Mouse (Mus musculus): Measurements from ENCODE around the gene Plekhg4.

Gene Plekhg4

GRCm38 (mm10) chr8:105349096-105349771 lies 23.8 kb upstream of the Plekhg4 start:
- DNase-seq (ENCODE audit: low spot score) = no peak

DNA sequence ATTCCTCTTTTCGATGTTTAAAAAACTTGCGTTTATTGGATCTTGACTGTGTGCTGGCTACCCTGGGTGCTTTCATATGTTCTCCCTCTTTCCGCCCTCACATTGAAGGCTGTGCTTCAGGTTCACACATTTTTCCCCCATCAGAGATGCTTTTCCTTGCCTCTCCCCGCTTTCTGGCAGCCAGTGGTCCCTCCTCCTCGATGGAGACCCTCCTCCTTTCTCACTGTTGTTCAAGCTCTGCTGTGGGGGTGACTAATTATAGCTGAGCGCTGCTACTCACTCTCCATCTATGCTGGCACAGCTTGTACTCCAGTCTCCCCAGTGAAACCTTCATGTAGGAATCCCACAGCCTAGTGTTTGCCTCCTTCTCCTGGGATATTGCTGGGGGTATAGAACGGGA lies 22.9 kb upstream of the Plekhg4 start:
- DNase-seq (ENCODE audit: low spot score) = no peak

DNA sequence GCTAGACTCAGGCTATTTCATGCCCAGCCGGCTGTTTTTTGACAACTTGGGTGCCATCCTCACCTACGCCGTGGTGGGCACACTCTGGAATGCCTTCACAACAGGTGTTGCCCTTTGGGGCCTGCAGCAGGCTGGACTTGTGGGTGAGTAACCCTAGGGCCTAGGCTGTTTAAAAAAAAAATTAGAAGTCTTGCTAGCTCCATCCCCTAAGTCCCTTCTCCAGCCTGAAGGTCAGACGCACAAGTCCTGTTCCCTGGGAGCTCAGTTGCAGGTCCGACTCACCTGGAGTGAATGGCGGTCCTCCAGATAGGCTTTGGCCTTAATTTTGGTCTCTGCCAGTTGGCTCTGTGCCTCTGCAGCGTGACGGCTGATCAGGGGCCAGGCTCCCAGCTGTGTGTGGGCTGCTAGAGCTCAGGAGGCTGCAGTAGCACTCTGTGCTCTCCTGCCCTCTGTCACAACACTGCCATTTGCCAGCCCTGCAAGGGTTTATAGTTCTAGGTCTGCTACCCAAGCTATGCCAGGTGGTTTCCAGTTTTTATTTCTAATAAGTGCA lies 19.4 kb upstream of the Plekhg4 start:
- DNase-seq (ENCODE audit: low spot score) = no peak

DNA sequence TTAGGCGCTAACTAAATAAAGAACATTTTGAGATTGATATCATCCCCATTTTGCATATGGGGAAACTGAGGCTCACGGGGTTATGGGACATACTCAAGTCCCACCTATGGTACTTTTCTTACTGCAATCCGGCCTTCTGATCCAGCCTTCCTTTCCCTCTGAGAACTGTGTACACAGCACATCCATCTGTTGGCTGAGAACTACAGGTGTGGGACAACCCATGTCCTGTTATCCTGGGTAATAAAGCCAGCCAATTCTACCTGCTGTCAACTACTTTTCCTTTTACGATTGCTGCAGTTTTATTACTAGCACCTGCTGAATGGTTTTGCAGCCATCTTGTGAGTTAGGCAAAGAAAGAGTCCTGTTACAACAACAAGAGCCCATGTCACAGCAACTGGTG lies 18.5 kb upstream of the Plekhg4 start:
- DNase-seq (ENCODE audit: low spot score) = no peak

GRCm38 (mm10) chr8:105355179-105356024 lies 17.7 kb upstream of the Plekhg4 start:
- no peak for DNase-seq (ENCODE audit: low spot score)

GRCm38 (mm10) chr8:105356681-105357080 lies 16.4 kb upstream of the Plekhg4 start:
- no peak for DNase-seq (ENCODE audit: low spot score)

GRCm38 (mm10) chr8:105359208-105359607 lies 13.9 kb upstream of the Plekhg4 start:
- no peak for DNase-seq (ENCODE audit: low spot score)

DNA sequence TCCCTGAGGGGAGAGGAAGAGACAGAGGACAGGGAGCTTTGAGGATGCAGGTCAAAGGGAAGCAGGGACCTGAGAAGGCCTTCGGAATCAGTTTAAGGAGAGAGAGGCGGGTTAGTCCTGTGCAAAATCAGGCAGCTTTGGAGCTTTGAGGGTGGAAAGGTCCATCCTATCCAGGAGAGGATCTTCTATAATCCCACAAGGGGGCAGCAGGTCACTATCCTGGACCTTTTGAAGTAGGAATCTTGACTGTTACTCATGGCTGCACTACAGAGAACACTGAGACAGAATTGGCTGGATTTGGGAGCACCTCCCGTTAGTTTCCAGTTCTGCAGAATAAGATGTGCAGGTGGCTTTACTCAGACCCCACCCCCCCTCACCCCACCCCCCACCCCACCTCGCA lies 13.4 kb upstream of the Plekhg4 start:
- no peak for DNase-seq (ENCODE audit: low spot score)

GRCm38 (mm10) chr8:105361751-105362702 lies 11.0 kb upstream of the Plekhg4 start:
- DNase-seq (ENCODE audit: low spot score) = no peak

GRCm38 (mm10) chr8:105367107-105367506 lies 6.0 kb upstream of the Plekhg4 start:
- DNase-seq (ENCODE audit: low spot score) = no peak

DNA sequence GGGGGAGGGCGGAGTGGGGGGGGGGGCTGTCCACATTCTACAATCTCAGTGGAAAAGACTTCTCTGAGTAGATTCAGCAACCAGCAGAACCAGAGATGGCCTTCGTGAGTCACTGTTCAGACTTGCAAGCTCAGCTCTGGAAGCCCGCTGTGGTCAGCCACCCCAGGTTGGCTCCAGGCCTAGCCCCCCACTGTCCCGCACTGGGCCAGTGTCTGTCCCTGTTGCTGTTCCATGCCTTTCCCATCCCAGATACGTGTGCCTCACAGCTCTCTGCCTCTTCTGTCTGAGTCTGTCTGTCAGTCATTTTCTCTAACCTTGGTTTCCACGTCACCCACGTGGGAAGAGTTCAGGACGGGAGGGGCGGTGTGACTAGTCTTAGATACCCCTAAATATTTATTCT lies 601 bp upstream of the Plekhg4 start:
- DNase-seq (ENCODE audit: low spot score) = no peak

DNA sequence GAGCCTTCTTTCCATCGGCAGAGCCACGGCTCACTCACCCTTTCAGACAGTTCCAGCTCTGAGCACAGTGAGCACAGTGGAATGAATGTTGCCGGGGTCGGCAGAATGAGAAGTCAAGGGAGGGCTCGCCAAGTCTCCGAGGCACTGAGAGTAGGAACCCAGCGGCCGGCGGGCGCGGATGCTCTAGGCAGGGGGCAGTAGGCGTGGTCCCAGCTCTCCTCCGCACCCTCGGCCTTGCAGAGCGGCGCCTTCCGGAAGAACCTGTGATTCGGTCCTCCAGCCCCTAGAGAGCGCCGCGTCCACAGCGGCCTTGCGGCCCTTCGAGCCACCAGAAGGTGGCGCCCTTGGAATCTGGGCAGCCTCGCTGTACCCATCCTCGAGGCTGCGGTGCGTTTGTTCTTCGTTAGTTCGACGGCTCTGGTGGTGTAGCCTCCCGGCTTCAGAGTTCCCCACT lies 1.5 kb downstream of the Plekhg4 start:
- DNase-seq (ENCODE audit: low spot score) = no peak

GRCm38 (mm10) chr8:105378673-105379072 lies 5.6 kb downstream of the Plekhg4 start:
- no peak for DNase-seq (ENCODE audit: low spot score)

DNA sequence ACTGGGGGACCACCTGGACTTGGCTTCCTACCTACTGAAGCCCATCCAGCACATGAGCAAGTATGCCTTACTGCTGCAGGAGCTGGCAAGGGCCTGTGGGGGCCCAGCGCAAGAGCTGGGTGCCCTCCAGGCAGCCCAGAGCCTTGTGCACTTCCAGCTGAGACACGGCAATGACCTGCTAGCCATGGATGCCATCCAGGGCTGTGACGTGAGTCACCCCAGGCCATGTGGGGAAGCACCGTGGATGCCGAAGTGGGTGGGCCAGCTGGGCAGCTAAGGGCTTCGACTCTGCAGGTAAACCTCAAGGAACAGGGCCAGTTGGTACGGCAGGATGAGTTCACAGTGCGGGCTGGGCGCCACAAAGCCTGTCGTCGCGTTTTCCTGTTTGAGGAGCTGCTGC lies 7.2 kb downstream of the Plekhg4 start:
- no peak for DNase-seq (ENCODE audit: low spot score)

DNA sequence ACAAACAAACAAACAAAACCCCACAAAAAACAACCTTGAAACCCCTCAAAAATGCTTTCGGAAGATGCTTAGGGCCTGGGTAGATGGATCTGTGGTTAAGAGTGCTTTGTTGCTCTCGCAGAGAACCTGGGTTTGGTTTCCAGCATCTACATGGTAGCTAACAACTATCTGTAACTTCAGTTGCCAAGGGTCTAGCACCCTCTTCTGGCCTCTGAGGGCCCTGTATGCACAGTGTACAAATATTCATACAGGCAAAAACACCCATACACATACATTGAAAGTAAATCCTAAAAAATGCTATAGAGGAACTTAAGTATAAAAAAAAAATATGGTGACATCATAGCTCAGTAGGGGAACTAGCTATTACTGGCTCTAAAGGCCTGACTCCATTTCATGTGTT lies 11.0 kb downstream of the Plekhg4 start:
- no peak for DNase-seq (ENCODE audit: low spot score)

DNA sequence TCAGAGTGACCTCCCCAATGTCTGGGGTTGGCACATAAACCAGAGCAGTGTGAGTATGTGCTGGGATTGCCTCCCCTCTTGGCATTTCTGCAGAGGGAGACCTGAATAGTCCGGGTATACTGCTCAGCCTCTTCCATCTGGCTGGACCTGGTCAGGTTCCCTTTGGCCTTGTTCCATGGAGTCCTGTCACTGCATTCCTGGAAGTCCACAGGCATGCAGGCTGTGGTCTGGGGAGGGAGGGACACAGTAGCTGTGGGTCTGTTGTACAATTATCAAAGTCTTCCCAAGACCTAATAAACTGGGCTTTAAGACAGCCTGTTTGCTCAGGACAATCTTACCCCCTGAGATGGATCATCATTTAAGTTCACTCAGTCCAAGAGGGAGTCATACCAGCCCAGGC lies 14.1 kb downstream of the Plekhg4 start:
- DNase-seq (ENCODE audit: low spot score) = no peak

- DNase-seq (ENCODE audit: low spot score) = no peak
Observed at GRCm38 (mm10) chr8:105389096-105389495, 16.0 kb downstream of the Plekhg4 start.

GRCm38 (mm10) chr8:105393089-105393787 lies 20.2 kb downstream of the Plekhg4 start:
- no peak for DNase-seq (ENCODE audit: low spot score)

DNA sequence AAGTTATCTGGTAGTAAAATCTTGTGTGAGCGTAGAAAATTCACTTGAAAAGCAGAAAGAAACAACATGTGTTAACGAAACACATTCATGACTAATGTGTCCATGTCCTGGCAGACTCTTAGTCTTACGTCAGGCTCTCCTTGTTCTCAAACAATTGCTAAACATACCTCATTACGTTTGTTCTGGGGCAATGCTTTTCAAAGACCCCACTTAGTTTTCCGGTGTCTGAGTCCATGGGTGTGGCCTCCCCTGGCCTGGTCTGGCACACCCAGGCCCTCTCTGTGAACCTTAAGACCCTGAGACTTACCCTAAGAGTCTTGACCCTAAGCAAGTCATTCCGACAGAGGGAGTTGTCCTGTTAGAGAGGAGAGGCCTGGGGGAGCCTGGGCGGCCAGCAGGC lies 20.8 kb downstream of the Plekhg4 start:
- DNase-seq (ENCODE audit: low spot score) = no peak

- DNase-seq (ENCODE audit: low spot score) = no peak
Observed at GRCm38 (mm10) chr8:105397747-105398146, 24.7 kb downstream of the Plekhg4 start.

DNA sequence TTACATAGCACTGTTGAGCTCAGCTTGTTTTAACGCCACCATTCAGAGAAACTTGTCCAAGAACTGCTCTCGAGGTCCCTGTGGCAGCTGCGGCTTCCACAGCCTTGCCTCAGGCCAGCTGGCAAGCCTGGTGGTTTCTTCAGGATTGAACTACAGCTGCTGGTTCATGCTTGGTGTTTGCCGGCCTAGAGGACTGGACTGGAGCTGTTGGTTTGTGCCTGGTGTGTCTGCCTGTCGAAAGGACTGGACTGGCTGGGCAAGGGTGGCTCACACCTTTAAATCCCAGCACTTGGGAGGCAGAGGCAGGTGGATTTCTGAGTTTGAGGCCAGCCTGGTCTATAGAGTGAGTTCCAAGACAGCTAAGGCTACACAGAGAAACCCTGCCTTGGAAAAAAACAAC lies 26.9 kb downstream of the Plekhg4 start:
- DNase-seq (ENCODE audit: low spot score) = no peak

All from urinary bladder, postnatal 10 days (tissue).